Mouse (Mus musculus) layer of hippocampus, adult 9-11 months (tissue): Measurements from ENCODE around the gene Gm26741.
"Not testable (repeated sequence)": the region's sequence is repeated elsewhere in the genome, so short reads cannot be mapped to it uniquely, and the experiment has no call there.

Experiments
- DNase-seq: peaks from one replicate; pipeline ENCODE4 v3.0.0; 2022

Gene Gm26741

DNA sequence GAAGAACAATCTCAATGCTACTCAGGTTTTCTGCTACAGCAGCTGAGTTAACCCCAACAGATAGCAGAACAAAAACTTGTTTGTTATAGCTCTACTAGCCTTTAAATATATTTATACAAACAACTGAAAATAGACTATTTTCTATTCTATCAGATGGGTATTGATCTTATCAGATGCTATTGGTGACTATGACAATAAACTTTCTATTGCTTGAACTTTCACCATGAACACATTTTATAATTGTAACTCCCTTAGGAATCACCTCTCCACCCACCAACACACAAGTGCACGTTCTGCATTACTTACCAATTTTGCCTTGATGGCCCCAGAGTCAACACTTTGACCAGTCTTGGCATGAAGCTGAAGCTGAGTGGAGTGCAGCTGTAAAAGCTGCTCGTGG, at the start of gene Gm26741:
Gm26741 (plus strand) TSS at position 301 of the 400 bp plus-strand sequence.
- no peak for DNase-seq

DNA sequence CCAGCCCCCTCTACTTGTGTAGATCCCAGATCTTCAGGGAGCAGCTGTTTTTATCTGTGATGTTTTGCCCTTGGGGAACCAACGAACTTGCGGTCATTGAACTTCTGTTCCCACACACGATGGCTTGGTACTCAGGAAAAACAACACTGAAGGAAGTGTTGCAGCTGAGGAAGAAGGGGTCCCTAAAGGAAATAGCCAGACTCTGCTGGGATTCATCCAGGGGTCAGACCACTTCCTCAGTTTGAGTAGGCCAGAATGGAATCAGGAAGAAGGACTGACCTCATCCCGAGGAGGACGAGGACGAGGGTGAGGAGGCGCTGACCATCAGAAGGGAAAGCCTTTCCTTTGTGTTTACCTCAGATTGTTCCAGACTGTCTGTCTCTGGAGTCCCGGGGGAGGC, 49.4 kb upstream of the Gm26741 start:
- DNase-seq: no peak

DNA sequence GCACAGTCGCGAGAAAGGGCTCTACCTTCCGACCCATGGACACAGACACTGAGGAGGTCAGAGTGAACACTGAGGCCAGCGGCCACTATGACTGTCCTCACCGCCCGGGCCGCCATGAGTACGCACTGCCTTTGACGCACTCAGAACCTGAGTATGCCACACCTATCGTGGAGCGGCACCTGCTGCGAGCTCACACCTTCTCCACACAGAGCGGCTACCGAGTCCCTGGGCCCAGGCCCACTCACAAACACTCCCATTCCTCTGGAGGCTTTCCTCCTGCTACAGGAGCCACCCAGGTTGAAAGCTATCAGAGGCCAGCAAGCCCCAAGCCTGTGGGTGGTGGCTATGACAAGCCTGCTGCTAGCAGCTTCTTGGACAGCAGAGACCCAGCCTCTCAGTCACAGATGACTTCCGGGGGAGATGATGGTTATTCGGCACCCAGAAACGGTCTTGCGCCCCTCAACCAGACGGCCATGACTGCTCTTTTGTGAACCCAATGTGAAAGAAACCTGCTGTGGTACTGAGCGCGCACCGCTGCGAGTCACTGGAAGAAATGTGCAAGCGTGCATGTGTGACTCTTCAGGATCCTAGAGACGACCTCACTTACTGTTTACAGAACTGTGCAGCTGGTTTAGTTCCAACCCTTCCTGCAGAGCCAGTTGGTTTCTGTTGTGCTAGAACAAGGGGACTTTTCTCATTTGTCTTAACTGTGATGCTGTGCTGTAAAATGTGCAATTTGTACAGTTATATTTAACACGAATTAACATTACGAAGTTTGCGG, 38.9 kb upstream of the Gm26741 start:
- DNase-seq: no peak

DNA sequence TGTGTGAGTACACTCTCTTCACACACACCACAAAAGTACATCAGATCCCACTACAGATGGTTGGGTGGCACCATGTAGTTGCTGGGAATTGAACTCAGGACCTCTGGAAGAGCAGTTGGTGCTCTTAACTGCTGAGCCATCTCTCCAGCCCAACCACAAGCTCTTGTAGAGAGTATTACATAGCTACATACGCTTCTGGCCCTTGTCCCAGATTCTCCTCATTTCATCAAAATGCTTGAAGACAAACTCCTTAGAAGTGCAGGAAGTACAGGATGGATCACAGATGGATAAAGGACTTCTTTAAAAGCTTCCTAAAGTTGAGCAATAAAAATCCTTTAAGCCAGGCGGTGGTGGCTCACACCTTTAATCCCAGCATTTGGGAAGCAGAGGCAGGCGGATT, 36.6 kb upstream of the Gm26741 start:
- DNase-seq: no peak

DNA sequence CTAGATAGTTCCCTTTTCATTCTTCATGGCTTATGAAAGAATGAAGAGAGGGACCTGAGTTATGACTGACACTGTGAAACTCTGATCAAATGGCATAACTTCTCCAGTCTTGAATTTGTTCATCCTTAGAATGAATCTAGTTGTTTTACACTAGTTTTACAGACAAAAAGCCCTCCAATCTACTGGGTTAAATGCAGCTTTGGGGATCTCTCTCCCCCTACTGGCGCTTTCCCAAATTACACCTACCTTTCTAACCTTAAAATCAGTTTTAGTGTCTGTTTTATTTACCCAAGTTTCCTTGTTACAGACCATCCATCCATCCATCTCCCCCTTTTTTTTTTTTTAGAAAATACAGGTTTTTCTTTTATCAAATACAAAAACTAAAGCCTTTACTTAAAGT, 27.6 kb upstream of the Gm26741 start:
- no peak for DNase-seq

DNA sequence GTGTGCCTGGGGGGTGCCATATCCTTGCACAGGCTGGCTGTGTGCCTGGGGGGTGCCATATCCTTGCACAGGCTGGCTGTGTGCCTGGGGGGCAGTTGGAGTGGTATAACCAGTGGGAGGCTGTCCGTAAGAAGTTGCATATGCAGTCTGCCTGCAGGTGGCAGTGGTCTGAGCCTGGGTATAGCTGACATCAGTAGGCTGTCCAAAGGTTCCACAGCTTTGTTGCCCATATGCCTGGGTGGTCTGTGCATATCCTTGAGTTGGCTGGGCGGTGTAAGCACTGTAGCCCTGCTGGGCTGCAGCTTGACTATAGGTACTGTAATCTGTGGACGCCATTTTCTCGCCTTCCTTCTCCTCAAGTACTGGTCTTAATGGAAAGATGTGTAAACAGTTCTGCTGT, 15.2 kb upstream of the Gm26741 start:
- DNase-seq: not testable (repeated sequence)

DNA sequence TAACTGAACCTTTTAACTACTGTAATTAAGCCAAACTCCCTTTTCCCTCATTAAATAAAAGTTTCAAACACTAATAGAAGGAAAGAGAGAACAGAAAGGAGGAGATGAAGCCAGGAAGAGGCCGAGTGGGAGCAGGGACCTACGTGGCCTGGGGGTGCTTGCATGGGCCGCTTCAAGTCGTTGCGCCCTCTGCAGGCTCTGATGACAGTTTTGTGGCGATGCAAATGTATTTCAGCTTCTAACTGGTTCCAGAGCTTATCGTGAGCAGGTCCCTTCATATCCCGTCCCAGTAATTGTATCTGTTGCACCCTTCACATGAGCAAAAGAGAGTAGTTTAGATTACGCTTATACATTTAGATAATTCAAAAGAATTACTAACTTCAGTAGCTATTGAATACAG, 5.4 kb upstream of the Gm26741 start:
- DNase-seq: no peak

DNA sequence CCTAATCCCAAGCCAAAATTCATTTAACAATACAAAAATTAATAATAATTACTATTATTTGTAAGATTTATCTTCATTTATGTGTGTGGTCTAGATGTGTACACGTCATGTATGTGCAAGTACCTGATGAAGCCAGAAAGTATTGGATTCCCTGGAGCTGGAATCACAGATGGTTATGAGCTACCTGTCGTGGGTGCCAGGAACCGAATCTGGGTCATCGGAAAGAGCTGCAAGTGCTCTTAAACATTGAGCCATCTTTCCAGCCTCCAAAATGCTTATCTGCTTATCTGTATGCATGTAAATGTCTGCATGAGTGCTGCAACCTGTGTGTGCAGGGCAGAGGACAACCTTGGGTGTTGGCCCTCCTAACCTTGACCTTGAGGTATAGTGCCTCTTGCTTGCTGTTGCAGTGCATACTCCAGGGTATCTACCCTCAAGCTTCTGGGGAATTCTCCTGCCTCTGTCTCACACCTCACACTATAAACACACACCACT, 1.7 kb downstream of the Gm26741 start:
- no peak for DNase-seq

DNA sequence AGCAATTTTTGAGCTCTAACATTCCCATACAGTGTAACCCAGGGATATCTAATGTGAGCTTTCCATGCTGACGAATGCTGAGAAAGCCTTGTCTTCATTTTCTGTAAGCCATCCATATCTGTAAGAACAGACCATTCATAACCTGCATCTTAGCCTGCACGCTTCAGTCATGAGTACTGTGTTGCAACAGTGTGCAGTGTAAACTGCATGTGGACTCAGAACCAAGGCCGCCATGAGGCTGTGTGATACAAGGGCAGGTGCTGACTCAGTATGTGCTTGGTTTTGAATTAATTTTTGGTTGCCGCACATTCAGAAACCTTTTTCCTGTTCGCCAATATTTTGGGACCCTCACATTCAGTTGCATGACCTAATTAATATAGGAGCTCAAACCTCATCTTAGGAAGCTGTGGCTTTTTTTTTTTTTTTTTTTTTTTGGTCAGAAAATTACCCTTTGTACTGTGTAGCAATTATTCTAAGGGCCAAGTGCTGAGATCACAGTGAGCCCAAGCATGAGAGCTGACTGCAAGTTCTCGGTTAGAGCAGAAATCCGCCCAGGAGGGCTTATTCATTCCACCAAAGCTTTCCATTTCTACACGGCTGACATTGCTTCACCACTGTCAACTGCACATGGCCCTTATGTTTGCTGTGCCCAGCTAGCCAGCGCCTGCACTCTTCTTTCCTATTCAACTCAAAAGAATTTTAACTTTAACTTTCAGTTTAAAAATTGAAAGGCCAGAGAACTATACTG, 2.5 kb downstream of the Gm26741 start:
- no peak for DNase-seq

DNA sequence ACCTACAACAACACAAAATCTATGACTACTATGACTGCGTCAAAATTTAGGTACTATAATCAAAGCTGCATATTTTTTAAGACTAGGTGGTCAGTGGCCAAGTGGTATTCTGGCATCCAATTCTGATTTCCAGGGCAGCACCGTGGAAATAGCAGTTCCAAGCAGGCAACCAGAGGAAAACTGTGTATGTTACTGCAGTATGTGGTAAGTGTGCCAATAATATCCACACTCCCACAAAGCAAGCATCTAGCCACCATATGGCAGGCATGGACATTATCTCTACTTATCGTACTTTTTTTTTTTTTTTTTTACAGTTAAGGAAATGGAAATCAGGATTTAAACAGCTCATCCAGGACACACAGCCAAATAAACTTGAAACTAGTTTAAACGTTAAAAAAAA, 9.8 kb downstream of the Gm26741 start:
- no peak for DNase-seq

DNA sequence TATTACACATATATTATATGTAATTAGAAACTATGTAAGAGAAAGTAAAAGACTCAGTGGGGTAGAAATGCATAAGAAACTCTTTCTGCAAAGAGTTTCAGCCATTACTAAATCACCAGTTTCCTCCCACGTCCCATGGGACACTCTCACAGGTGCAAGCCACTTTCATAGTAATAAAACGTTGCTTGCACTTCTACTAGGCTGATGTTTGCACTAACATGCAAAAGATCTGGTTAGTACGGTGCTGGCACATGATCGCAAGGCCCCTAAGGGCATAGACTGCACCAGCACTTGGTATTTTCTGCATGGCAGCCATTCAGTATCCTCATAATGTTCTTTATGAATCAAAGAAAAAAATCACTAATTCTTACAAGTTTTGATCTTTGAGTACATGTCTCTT, 15.3 kb downstream of the Gm26741 start:
- no peak for DNase-seq

DNA sequence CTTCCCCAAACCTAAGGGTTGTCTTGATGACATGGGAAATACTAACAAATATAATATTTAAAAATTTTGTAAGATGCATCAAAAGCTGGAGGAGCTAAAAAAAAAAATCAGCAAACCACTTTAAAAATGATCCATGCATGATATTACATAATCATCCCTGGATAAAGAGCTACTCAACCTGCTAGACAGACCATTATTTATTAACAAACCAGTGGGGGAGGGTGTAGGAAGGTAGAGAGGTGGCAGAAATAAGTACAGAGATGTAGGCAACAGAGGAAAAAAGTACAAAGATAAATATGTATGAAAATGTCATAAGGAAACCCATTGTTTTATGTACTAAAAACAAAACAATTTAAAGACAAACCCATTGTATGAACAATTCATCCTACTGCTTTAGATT, 16.1 kb downstream of the Gm26741 start:
- no peak for DNase-seq

DNA sequence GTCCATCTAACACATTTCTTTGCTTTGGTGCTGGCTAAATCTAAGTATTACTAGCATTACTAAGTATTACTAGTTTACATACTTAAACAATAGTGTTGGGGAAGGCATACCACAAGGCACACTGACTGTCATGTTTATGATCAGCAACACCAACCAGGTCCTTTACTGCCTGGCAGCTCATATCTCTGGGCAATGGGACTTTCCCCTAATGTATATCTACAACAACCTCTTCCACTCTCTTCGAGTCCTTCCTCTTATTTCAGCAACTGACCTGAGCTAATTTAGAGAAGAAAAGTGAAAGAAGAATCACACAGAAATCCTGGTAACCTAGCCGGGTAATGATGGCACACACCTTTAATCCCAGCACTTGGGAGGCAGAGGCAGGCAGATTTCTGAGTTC, 17.9 kb downstream of the Gm26741 start:
- no peak for DNase-seq

DNA sequence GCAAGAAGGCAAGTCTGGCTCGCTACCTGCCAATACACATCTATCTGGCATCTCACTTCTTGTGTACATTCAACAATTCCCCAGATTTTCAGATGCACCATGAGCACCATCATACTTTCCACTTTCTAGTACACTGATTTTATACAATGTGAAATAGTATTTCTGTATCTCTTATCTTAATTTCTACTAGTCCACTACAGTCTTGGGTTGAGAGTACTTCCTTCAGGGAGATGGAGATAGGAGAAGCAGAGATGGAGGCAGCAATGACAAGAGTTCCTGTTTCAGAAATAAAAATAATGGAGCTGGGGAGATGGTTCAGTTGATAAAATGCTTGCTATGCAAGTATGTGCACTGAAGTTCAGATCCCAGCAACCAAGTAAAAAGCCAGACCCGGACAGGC, 19.2 kb downstream of the Gm26741 start:
- no peak for DNase-seq

DNA sequence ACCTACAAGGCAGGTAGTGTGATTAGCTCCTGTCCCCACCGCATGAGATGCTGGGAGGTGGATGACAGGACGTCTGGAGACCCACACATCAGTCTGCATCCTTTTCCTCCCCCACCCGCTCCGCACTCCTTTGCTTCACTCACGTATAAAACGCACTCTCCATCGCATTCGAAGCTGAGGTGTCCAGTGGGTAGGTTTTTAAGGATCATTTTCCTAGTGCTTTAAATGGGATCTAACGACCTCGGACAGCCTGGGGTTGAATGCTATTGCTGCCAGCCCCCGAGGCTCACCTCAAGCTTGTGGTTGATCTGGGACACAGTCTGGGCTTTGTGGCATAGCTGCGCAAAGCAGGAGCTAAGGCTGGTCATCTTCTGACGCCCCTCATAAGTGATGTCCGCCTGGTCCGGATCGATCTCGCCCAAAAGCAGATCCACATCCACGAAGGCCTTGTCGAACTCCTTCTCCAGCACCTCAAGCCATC, 22.8 kb downstream of the Gm26741 start:
- no peak for DNase-seq

DNA sequence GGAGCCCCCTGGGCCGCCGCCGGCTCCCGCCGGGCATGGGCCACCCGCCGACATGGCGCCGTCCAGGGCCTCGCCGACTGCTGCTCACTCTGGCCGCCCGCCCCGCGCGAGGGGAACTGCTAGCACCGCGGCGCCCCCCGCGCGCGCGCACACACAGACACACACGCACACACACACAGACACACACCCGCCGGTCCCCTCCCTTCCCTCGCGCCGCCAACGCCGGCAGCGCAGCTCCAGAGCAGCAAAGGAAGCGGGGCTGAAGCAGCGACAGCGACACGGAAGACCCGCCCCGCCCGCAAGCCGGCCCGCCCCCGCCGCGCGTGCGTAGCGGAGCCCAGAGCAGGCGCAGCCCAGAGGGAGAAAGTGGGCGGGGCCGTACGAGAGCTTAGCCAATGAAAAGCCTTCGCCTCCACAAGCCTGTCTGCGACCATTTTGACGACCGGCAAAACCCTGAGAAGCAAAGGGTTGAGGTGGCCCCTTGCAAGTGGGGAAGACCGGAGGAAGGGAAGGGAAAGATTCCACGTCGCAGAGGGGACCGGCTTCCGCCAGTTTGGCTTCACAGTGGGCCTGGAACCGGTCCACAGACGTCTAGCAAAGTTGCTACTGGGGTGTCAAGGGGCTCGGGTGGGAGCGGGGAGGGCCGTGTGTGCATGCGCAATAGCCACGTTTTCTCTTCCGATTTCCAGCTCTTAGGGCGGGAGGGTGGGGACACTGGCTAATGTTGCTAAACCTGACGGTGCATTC, 23.5 kb downstream of the Gm26741 start, which contains the start of gene Gopc:
Gopc (minus strand) TSS at position 280 of the 747 bp plus-strand sequence.
- DNase-seq: peak; percentile 98

DNA sequence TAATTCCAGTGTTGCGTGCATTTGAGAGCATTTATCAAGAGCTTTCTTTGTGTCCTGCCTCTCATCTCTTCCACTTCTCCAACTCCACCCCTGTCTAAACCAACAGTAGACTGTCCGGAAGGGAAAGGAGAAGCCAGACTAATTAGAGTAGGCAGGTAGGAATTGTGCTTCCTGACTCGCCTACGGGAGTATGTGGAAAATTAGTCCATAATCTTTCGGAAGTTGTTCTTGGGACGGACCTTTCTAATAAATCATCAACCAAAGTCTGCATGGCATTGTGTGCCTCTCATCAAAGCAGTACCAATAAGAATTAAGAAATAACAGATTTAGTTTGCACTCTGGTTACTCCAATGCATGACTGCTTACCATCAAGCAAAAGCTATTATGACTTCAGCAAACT, 24.5 kb downstream of the Gm26741 start:
- DNase-seq: no peak

DNA sequence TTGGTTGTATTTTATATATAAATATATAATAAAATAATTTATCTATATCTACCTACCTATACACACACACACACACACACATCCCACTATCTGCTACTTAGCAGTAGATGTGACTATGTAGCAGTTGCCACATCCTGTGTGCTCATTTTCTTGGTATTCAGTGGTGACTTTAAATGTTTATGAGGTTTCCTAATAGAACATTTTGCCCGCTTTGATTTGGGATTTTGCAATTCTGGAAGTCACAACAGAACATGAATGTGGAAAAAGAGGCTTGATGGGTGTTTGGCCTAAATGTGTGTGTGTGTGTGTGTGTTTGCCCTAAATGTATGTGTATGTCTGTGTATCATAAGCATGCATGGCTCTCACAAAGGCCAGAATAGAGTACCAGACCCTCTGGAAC, 25.0 kb downstream of the Gm26741 start:
- DNase-seq: no peak

DNA sequence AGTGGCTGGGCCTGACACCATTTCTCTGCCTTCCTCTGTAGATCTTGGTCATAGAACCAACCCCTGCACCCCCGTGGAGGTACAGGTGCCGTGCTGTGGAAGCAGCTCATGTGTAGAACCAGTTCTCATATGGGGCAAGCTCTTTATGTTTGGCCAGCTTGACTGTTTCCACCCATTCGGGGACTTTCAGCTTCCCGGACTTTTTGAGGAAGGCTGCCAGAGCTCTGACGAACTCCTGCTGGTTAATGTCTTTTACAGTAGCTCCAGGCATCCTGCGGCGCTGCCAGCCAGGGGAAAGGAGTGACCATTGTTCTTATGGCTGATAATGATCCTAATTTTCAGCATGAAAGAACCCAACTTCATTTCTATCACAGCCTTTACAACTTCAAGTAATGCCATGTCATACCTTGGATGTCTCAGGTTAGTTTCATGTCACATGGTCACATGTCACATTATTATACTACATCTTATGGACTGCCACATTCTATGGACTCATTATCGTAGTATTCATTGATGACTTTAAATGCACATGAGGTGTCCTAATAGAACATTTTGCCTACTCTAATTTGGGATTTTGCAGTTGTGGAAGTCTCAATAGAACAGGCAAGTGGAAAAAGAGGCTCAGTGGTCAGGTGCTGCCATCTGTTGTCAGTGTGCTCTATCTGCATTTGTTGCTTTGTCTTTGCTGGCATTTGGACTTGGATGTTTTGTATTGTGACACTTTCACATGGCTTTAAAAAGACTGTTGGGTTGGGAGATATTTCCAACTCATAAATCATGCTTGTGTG, 26.4 kb downstream of the Gm26741 start:
- DNase-seq: peak; percentile 27

DNA sequence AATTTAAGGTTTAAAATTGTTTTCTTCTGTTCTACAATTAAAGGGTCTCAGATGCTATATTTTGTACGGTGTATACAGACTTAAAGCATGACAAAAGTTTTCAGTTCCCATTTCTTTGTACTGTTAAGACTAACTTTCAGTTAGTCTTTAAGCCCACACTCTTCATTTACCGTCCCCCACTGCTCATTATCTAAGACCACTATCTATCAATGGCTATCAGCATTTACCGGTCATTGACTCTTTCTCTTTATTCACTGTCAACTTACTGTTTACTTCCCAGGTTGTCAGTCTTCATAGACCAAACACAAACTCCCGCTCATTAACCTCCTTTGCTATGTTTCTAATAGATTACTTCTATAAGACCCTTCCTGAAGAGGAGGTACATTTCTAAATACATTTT, 28.6 kb downstream of the Gm26741 start:
- no peak for DNase-seq

DNA sequence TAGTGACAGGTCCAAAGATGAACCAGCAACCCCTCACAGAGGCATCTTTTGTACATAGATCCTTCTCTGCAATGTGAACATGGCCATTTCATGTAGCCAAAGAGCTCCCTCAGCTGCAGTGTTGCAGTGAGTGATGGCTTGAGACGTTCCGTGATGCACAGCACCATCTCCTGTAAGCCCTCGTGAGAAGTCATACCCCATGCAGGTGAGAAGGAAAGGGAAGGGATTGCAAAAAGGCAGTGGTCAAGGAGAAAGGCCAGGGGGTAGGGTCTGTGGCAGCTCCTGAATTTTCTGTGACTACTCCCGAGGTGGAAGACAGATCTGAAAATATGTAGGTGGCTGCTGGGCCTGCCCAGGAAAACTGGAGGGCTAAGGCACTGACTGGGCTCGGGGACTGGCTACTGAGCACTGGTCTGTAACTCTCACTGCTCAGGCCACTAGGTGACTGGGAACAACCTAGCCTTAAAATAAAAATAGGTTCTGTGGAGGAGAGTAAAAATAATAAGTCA, 30.4 kb downstream of the Gm26741 start, which contains the start of gene Nepn:
Nepn (plus strand) TSS at position 51 of the 509 bp plus-strand sequence.
- no peak for DNase-seq

DNA sequence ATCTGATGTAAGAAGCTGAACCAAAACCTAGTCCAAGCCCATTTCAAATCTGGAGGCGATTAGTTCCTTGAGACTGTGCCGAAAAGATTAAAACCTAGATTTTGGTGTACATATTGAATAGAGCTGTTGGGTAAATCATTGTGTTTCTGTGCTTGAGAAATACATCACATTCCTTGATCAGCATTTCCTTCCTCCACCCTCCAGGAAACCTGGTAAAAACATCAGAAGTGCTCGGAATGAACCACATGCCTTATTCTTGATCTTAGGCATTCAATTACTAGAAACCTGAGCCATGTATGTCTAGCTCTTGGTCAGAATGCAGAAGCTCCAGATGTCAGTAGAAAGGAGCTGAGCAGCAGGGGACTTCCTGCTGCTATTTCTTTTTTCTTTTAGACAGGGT, 30.9 kb downstream of the Gm26741 start:
- no peak for DNase-seq
